Mouse (Mus musculus) urinary bladder, postnatal 36 days (tissue): Measurements from ENCODE around the gene Pigv.
"Not testable (repeated sequence)": the region's sequence is repeated elsewhere in the genome, so short reads cannot be mapped to it uniquely, and the experiment has no call there.

Source experiments
- DNase-seq, 2 experiments: peaks; one replicate each; pipeline ENCODE4 v3.0.0; 2022; ENCODE audit warnings: low spot score in 2 of 2, mixed read lengths in 1 of 2

Pigv gene

GRCm38 (mm10) chr4:133672845-133673647 lies 599 bp upstream of the Pigv start:
- DNase-seq: peak; percentile 23 to 40

GRCm38 (mm10) chr4:133671184-133671880 lies 1.1 kb downstream of the Pigv start:
- peak; percentile 75 to 83 for DNase-seq

GRCm38 (mm10) chr4:133669652-133670210 lies 2.7 kb downstream of the Pigv start:
- no peak for DNase-seq

- DNase-seq: no peak
These were observed 3.9 kb downstream of the Pigv start for GRCm38 (mm10) chr4:133668537-133668936.

- no peak for DNase-seq
These were observed 6.2 kb downstream of the Pigv start for GRCm38 (mm10) chr4:133666199-133666598.

GRCm38 (mm10) chr4:133665118-133665517 lies 7.3 kb downstream of the Pigv start:
- no peak for DNase-seq

GRCm38 (mm10) chr4:133662945-133663344 lies 9.5 kb downstream of the Pigv start:
- no peak for DNase-seq

- no peak for DNase-seq
These were observed 10.0 kb downstream of the Pigv start for GRCm38 (mm10) chr4:133662421-133662820.

GRCm38 (mm10) chr4:133660193-133661155 lies 12.0 kb downstream of the Pigv start:
- peak; percentile 45 to 85 for DNase-seq

- peak; percentile 39 to 50 for DNase-seq
These were observed 12.8 kb downstream of the Pigv start for GRCm38 (mm10) chr4:133659497-133660192.

GRCm38 (mm10) chr4:133658729-133659128 lies 13.7 kb downstream of the Pigv start:
- DNase-seq: no peak

GRCm38 (mm10) chr4:133657829-133658458 lies 14.5 kb downstream of the Pigv start:
- DNase-seq: no peak

- DNase-seq: no peak
These were observed 15.4 kb downstream of the Pigv start for GRCm38 (mm10) chr4:133656997-133657396.

- DNase-seq: no peak
These were observed 16.2 kb downstream of the Pigv start for GRCm38 (mm10) chr4:133656294-133656693.

- not testable (repeated sequence) for DNase-seq
These were observed 18.4 kb downstream of the Pigv start for GRCm38 (mm10) chr4:133654070-133654469.

- DNase-seq: no peak
These were observed 19.7 kb downstream of the Pigv start for GRCm38 (mm10) chr4:133652746-133653145.

- DNase-seq: no peak
These were observed 20.5 kb downstream of the Pigv start for GRCm38 (mm10) chr4:133651986-133652385.

- no peak for DNase-seq
These were observed 21.0 kb downstream of the Pigv start for GRCm38 (mm10) chr4:133651445-133651844.

- DNase-seq: peak; percentile 61 to 79
These were observed 22.3 kb downstream of the Pigv start, which contains the start of gene Zdhhc18 for GRCm38 (mm10) chr4:133649989-133650699. TSS of gene Zdhhc18 (minus strand) at chr4:133650154.

- not testable (repeated sequence) for DNase-seq
These were observed 23.0 kb downstream of the Pigv start for GRCm38 (mm10) chr4:133649464-133649863.
